Mouse (Mus musculus): ENCODE results near the gene Ccr5. TPM values are rescaled to one million over a fixed set of nuclear protein-coding genes. Genes with fewer than 3 reads are reported as not detected.

Ccr5 gene
- total and polyA plus RNA-seq, 3 experiments = 0.86 to 2.1 (median 1.2) TPM

GRCm38 (mm10) chr9:124101723-124102122 lies 19.6 kb upstream of the Ccr5 start, which contains the start of gene Ccr2:
TSS of gene Ccr2 (plus strand) at chr9:124101950.
- H3K4me1 ChIP-seq (ENCODE audit: control insufficient read depth in 1 of 2, insufficient read depth in 2 of 2) = peaks cover 0 to 9% of the 10 kb centered on the region in 2 experiments; a peak in 1 of 4 replicates
- H3K79me2 ChIP-seq (replicated peaks; ENCODE audit: control insufficient read depth, extremely low read depth, insufficient read depth, poor library complexity, severe bottlenecking) = no peaks in the 10 kb centered on the region
- TF ChIP-seq E2F4 (IDR thresholded peaks at IDR 0.05; ENCODE audit: insufficient replicate concordance, low read depth, low read length) (no peak), NELFE (IDR thresholded peaks at IDR 0.05; ENCODE audit: low read depth, low read length) (no peak), MAZ (IDR thresholded peaks at IDR 0.05; ENCODE audit: low read depth, low read length) (no peak), ZKSCAN1 (IDR thresholded peaks at IDR 0.05; ENCODE audit: borderline replicate concordance, low read depth, low read length) (no peak), MYC (IDR thresholded peaks at IDR 0.05; ENCODE audit: low read depth, low read length) (no peak), UBTF (IDR thresholded peaks at IDR 0.05; ENCODE audit: low read depth, low read length) (no peak), POLR2AphosphoS2 (IDR thresholded peaks at IDR 0.05; ENCODE audit: low read depth, low read length) (no peak), JUN (IDR thresholded peaks at IDR 0.05; ENCODE audit: insufficient read depth, low read depth, low read length) (no peak), MAFK (IDR thresholded peaks at IDR 0.05; ENCODE audit: insufficient replicate concordance, low read length) (no peak), CHD1 (IDR thresholded peaks at IDR 0.05; ENCODE audit: low read depth, low read length) (no peak), RCOR1 (conservative IDR thresholded peaks at IDR 0.05; ENCODE audit: low read depth, low read length) (no peak), ZNF384 (IDR thresholded peaks at IDR 0.05; ENCODE audit: low read depth, low read length) (no peak), USF1 (IDR thresholded peaks at IDR 0.05; ENCODE audit: low read depth, low read length) (no peak), ZMIZ1 (IDR thresholded peaks at IDR 0.05; ENCODE audit: low read depth, low read length) (no peak), TBP (conservative IDR thresholded peaks at IDR 0.05; ENCODE audit: low read depth, low read length) (no peak), HCFC1 (IDR thresholded peaks at IDR 0.05; ENCODE audit: low read depth, low read length) (no peak), ZC3H11A (IDR thresholded peaks at IDR 0.05; ENCODE audit: low read depth, low read length) (no peak), BHLHE40 (IDR thresholded peaks at IDR 0.05; ENCODE audit: low read depth, low read length) (no peak)
- no peak within 1 kb of the TSS for H3K4me2 ChIP-seq (ENCODE audit: insufficient read depth, low read depth, poor library complexity, severe bottlenecking)
- DNase-seq (ENCODE audit: extremely low read depth) = no peak
- H3K9ac ChIP-seq (ENCODE audit: insufficient read depth, low read depth) = no peak within 1 kb of the TSS
- H3K36me3 ChIP-seq (replicated peaks in 1 of 2; ENCODE audit: control insufficient read depth in 1 of 2, insufficient read depth in 1 of 2, low read length in 1 of 2) = no peaks in the 10 kb centered on the region
- H3K27ac ChIP-seq (ENCODE audit: insufficient read depth, low read depth) = no peak within 1 kb of the TSS
- in situ Hi-C loops (cut with MboI; ENCODE audit: low pct_ligation_motif_present, low pct_unique_long_range_greater_than_20kb, low sequenced_read_pairs) (no loop called here), dilution Hi-C loops (cut with MboI; ENCODE audit: extremely low pct_ligation_motif_present, extremely low pct_unique_long_range_greater_than_20kb, low sequenced_read_pairs) (no loop called here)
- no peaks in the 10 kb centered on the region for H3K9me3 ChIP-seq (replicated peaks; ENCODE audit: low read length)
- no peak within 1 kb of the TSS for H3K4me3 ChIP-seq (replicated peaks in 1 of 3; ENCODE audit: low read depth in 2 of 3, low read length in 2 of 3, poor library complexity in 1 of 3)
- no peaks in the 10 kb centered on the region for H3K27me3 ChIP-seq (replicated peaks)

GRCm38 (mm10) chr9:124103199-124103598 lies 18.1 kb upstream of the Ccr5 start:
- Histone ChIP-seq H3K27me3 (replicated peaks) (no peaks in the 10 kb centered on the region), H3K79me2 (replicated peaks; ENCODE audit: control insufficient read depth, extremely low read depth, insufficient read depth, poor library complexity, severe bottlenecking) (no peaks in the 10 kb centered on the region), H3K4me3 (replicated peaks in 1 of 3; ENCODE audit: low read depth in 2 of 3, low read length in 2 of 3, poor library complexity in 1 of 3) (no peak overlapping the region), H3K4me2 (ENCODE audit: insufficient read depth, low read depth, poor library complexity, severe bottlenecking) (no peak overlapping the region), H3K27ac (ENCODE audit: insufficient read depth, low read depth) (no peak overlapping the region), H3K9ac (ENCODE audit: insufficient read depth, low read depth) (no peak overlapping the region), H3K4me1 (ENCODE audit: control insufficient read depth in 1 of 2, insufficient read depth in 2 of 2) (peaks cover 3 to 22% of the 10 kb centered on the region in 2 experiments; a peak in 3 of 4 replicates), H3K9me3 (replicated peaks; ENCODE audit: low read length) (no peaks in the 10 kb centered on the region), H3K36me3 (replicated peaks in 1 of 2; ENCODE audit: control insufficient read depth in 1 of 2, insufficient read depth in 1 of 2, low read length in 1 of 2) (no peaks in the 10 kb centered on the region)
- in situ Hi-C loops (cut with MboI; ENCODE audit: low pct_ligation_motif_present, low pct_unique_long_range_greater_than_20kb, low sequenced_read_pairs) (no loop called here), dilution Hi-C loops (cut with MboI; ENCODE audit: extremely low pct_ligation_motif_present, extremely low pct_unique_long_range_greater_than_20kb, low sequenced_read_pairs) (no loop called here)
- TF ChIP-seq TBP (conservative IDR thresholded peaks at IDR 0.05; ENCODE audit: low read depth, low read length) (no peak), NRF1 (IDR thresholded peaks at IDR 0.05; ENCODE audit: low read depth, low read length) (no peak), POLR2A (IDR thresholded peaks at IDR 0.05; ENCODE audit: low read depth, low read length) (no peak)
- DNase-seq (ENCODE audit: extremely low read depth) = no peak
